Mouse (Mus musculus): ENCODE results near the gene Rps6ka2. TPM values are rescaled to one million over a fixed set of nuclear protein-coding genes. Genes with fewer than 3 reads are reported as not detected.

Rps6ka2 gene
- polyA plus RNA-seq, 1 experiment from 2014 or later = 19.9 TPM

GRCm38 (mm10) chr17:7197121-7197925 lies 27.4 kb downstream of the Rps6ka2 start:
- CTCF ChIA-PET = interaction anchor here (1.0 to 1.5 kb wide), 2 partner anchors 15 to 92 kb away, joined by 3 to 5 read pairs; no protein-coding TSS in a partner anchor
- DNase-seq (ENCODE audit: low read depth, low spot score) (no peak), ATAC-seq (no peak)
- in situ Hi-C loops (cut with MboI; ENCODE audit: low pct_unique_long_range_greater_than_20kb) = no loop called here
- POLR2A ChIA-PET = interaction anchor here (1.3 kb wide), 1 partner anchor 11 kb away, joined by 3 read pairs; no protein-coding TSS in a partner anchor
- no peaks in the 10 kb centered on the region for H3K27me3 ChIP-seq
- TF ChIP-seq CTCF (IDR thresholded peaks at IDR 0.05) = no peak

GRCm38 (mm10) chr17:7204771-7205406 lies 35.0 kb downstream of the Rps6ka2 start:
- CTCF ChIA-PET = interaction anchor here (1.0 to 1.3 kb wide), 3 partner anchors 9 to 20 kb away, joined by 3 read pairs; no protein-coding TSS in a partner anchor
- in situ Hi-C loops (cut with MboI; ENCODE audit: low pct_unique_long_range_greater_than_20kb) = no loop called here
- POLR2A ChIA-PET = interaction anchor here (1.1 to 1.3 kb wide), 2 partner anchors 14 to 15 kb away, joined by 3 to 4 read pairs; no protein-coding TSS in a partner anchor
- DNase-seq (ENCODE audit: low read depth, low spot score) (no peak), ATAC-seq (no peak)
- no peak for TF ChIP-seq CTCF (IDR thresholded peaks at IDR 0.05)
- no peaks in the 10 kb centered on the region for H3K27me3 ChIP-seq

GRCm38 (mm10) chr17:7206434-7207145 lies 36.7 kb downstream of the Rps6ka2 start:
- ATAC-seq = no peak
- CTCF ChIA-PET = interaction anchor here (1.0 to 1.3 kb wide), 2 partner anchors 8 to 24 kb away, joined by 3 read pairs; no protein-coding TSS in a partner anchor
- POLR2A ChIA-PET = no interaction called here
- no peaks in the 10 kb centered on the region for H3K27me3 ChIP-seq
- no peak for TF ChIP-seq CTCF (IDR thresholded peaks at IDR 0.05)
- in situ Hi-C loops (cut with MboI; ENCODE audit: low pct_unique_long_range_greater_than_20kb) = no loop called here
- no peak for DNase-seq (ENCODE audit: low read depth, low spot score)

GRCm38 (mm10) chr17:7210648-7211047 lies 40.7 kb downstream of the Rps6ka2 start:
- ChIA-PET CTCF (interaction anchor here (1.7 kb wide), 1 partner anchor 11 kb away, joined by 5 read pairs; no protein-coding TSS in a partner anchor), POLR2A (no interaction called here)
- no peak for TF ChIP-seq CTCF (IDR thresholded peaks at IDR 0.05)
- DNase-seq (ENCODE audit: low read depth, low spot score) (no peak), ATAC-seq (no peak)
- no peaks in the 10 kb centered on the region for H3K27me3 ChIP-seq
- in situ Hi-C loops (cut with MboI; ENCODE audit: low pct_unique_long_range_greater_than_20kb) = no loop called here

GRCm38 (mm10) chr17:7211893-7212292 lies 42.0 kb downstream of the Rps6ka2 start:
- ChIA-PET POLR2A (no interaction called here), CTCF (no interaction called here)
- TF ChIP-seq CTCF (IDR thresholded peaks at IDR 0.05) = no peak
- no peaks in the 10 kb centered on the region for H3K27me3 ChIP-seq
- in situ Hi-C loops (cut with MboI; ENCODE audit: low pct_unique_long_range_greater_than_20kb) = no loop called here
- ATAC-seq (no peak), DNase-seq (ENCODE audit: low read depth, low spot score) (no peak)

- ATAC-seq (no peak), DNase-seq (ENCODE audit: low read depth, low spot score) (no peak)
- H3K27me3 ChIP-seq = no peaks in the 10 kb centered on the region
- ChIA-PET CTCF (interaction anchor here (2.2 kb wide), 1 partner anchor 14 kb away, joined by 4 read pairs; no protein-coding TSS in a partner anchor), POLR2A (no interaction called here)
- TF ChIP-seq CTCF (IDR thresholded peaks at IDR 0.05) = no peak
- in situ Hi-C loops (cut with MboI; ENCODE audit: low pct_unique_long_range_greater_than_20kb) = no loop called here
Observed at GRCm38 (mm10) chr17:7213214-7213613, 43.3 kb downstream of the Rps6ka2 start.

- CTCF ChIA-PET = interaction anchor here (1.1 to 2.2 kb wide), 3 partner anchors 8 to 15 kb away, joined by 3 to 4 read pairs (median 3); no protein-coding TSS in a partner anchor
- no peak for TF ChIP-seq CTCF (IDR thresholded peaks at IDR 0.05)
- ATAC-seq (no peak), DNase-seq (ENCODE audit: low read depth, low spot score) (no peak)
- in situ Hi-C loops (cut with MboI; ENCODE audit: low pct_unique_long_range_greater_than_20kb) = no loop called here
- POLR2A ChIA-PET = no interaction called here
- no peaks in the 10 kb centered on the region for H3K27me3 ChIP-seq
Observed at GRCm38 (mm10) chr17:7214061-7214460, 44.1 kb downstream of the Rps6ka2 start.

- no peak for TF ChIP-seq CTCF (IDR thresholded peaks at IDR 0.05)
- POLR2A ChIA-PET = no interaction called here
- no peaks in the 10 kb centered on the region for H3K27me3 ChIP-seq
- in situ Hi-C loops (cut with MboI; ENCODE audit: low pct_unique_long_range_greater_than_20kb) = no loop called here
- ATAC-seq = no peak
- DNase-seq (ENCODE audit: low read depth, low spot score) = no peak
- CTCF ChIA-PET = no interaction called here
Observed at GRCm38 (mm10) chr17:7217791-7218329, 47.9 kb downstream of the Rps6ka2 start.

GRCm38 (mm10) chr17:7218396-7218795 lies 48.5 kb downstream of the Rps6ka2 start:
- POLR2A ChIA-PET = interaction anchor here (1.2 kb wide), 1 partner anchor 13 kb away, joined by 3 read pairs; no protein-coding TSS in a partner anchor

More at GRCm38 (mm10) chr17:7218396-7218795, 48.5 kb downstream of the Rps6ka2 start:
- no peak for DNase-seq (ENCODE audit: low read depth, low spot score)
- ATAC-seq = no peak
- in situ Hi-C loops (cut with MboI; ENCODE audit: low pct_unique_long_range_greater_than_20kb) = no loop called here
- CTCF ChIA-PET = no interaction called here
- no peaks in the 10 kb centered on the region for H3K27me3 ChIP-seq
- TF ChIP-seq CTCF (IDR thresholded peaks at IDR 0.05) = no peak

All from Patski (cell line).